Mouse (Mus musculus) stomach, postnatal 0 days (tissue): ENCODE results near the gene Add2.

Source experiments
- CTCF ChIP-seq: IDR thresholded peaks from 2 replicates; pipeline ENCODE4 v1.5.1; 2016; ENCODE audit warnings: antibody characterized with exemption, low read depth, mild to moderate bottlenecking, moderate library complexity
- EP300 ChIP-seq: optimal IDR thresholded peaks from 2 replicates; pipeline ENCODE3; 2016; ENCODE audit warnings: antibody characterized with exemption

DNA sequence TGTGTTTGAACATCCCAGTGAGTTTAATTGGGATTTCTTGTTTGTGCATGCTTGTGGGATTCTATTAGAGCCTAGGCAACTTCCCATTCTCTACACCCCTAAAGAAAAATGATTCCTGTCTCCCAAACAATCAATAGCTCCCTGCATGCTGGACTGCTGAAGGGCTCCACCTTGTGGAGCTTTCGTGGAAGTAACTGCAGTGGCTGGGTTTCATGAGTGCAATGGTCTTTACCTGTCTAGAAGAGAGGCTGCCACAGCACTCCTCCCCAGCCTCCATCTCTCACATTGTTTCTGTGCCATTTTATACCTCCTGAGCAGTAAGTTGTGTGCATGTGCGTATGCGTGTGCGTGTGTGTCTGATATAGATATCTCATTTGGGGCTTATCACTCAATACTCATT lies 18.5 kb upstream of the Add2 start:
- TF ChIP-seq EP300 (no peak), CTCF (peak; percentile 88)
